Mouse (Mus musculus): ENCODE results near the gene Kcnj15.
A peak's percentile ranks its signal among the peaks of the same experiment; 100 is the strongest.

Kcnj15 gene

DNA sequence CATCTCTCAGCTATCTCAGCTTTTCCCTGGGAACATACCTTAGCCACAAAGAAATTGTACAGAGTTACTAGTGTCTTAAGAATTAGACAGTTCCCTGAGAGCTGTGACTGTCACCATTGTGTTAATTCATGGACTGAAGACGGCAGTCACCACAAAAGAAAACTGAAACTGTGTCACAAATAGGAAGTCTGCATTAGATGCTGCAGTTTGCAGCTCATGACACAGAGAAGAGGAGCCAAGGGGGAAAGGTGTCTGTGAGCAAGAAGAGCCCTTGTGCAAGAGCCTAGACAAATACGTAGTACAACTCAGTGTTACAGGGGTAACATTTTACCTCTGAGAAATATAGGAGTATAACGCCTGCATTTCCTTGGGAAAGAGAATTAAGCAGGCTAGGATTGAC lies 40.3 kb downstream of the Kcnj15 start:
- DNase-seq, result no peak

DNA sequence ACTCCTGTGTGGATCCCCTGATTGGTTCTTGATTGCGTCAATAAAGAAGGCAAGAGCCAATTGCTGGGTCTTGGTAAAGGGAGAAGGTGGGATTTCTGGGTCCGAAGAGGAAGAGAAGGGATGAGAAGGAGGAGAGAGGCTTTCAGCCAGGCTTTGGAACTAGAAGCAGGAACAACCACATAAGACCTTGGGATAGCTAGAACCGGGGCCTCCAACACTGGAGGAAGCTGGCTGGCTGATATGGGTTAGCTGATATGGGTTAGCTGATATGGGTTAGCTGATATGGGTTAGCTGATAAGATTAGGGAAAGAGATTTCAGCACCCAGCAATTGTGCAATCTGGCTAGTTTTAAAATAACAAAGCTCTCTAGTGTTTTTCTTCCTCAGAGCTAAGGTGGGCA lies 44.3 kb downstream of the Kcnj15 start:
- DNase-seq, result no peak

DNA sequence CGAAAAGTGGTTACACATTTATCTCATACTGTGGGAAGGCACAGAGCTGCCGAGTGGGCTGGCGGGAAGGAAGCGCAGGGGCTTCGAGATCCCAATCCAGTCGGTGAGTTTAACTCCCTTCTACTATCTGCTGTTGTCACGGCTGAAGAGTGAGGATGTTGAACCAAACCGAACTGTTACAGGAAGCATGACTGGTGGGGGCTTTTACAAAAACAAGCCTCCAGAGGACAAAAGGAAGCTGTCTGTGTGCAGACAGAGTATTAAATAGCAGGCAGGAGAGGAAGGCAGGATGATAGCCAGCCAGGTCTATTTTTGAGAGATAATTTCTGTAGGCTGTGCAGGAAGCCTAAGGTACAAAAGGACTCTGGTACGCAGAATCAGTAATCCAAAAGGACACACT lies 46.3 kb downstream of the Kcnj15 start:
- DNase-seq, result no peak

DNA sequence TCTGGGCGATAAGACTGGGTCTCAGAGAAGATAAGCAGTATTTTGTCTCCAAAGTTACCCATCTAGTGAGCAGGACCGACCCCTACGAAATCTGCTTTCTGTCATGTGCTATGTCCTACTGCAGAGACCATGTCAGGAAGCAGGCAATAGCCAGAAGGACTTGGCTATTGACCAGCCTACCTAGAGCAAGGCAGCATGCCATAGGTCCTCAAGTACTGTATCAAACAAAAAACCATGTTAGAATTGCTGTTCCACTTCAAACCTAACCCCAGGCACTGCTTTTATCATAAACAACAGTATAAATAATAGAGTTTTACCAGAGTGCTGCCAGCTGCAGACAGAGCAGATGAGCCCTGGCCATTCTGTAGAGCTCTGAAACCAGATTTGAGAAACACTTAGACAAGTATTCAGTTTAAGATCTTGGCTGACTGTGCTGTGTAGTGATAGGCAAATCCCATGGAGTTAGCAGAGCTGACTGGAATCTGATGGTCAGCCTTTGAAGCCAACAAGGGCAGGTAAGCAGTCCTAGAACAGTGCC lies 50.5 kb downstream of the Kcnj15 start:
- no peak for DNase-seq

DNA sequence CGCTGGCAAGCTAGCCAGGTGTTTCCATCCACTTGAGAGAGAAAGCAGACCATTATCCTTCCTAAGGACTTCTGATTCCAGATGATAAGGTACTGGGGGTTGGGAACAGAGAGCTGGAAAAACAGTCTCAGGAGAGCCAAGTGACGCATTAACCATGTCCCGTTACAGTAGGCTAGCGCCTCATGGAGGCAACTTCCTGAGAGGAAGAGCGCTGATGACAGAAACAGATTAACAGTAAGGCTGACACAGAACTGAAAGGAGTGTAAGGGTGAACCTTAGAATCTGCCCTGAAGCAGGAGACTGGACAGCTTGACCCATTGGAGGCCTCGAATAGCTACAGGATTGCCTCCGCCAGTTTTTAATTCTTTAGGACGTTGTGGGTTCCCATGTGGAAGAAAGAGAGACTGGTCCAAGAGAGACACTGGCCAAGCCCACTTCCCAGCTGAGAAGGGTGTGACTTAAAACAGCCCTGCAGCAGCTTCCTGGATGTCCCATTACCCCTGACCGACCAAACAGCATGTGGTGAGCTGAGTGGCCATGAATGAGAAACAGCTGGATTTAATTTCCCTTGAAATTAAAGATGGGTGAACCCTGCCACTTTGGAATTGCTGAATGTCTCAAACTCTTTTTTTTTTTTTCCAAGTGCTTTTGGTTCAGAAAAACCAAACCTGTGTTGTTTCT lies 64.7 kb downstream of the Kcnj15 start:
- DNase-seq, result no peak

DNA sequence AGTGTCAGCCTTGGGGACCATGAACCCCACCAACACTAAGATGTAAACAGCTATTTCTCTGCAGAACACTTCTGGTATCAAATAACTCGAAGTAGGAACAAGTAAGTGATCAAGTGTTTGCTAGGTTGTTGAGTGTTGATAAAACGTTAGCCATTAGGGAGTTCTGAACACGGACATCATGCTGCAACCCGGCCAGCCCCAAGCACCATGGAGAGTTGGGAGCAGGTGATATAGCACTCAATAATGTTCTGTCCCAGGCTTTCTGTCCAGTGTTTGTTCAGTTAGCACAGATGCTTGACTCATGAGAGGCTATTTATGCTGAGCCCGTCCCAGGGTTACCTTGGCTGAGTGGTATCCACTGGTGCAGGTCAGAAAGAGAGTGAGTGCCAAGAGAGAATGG lies 74.8 kb downstream of the Kcnj15 start:
- DNase-seq, result no peak

DNA sequence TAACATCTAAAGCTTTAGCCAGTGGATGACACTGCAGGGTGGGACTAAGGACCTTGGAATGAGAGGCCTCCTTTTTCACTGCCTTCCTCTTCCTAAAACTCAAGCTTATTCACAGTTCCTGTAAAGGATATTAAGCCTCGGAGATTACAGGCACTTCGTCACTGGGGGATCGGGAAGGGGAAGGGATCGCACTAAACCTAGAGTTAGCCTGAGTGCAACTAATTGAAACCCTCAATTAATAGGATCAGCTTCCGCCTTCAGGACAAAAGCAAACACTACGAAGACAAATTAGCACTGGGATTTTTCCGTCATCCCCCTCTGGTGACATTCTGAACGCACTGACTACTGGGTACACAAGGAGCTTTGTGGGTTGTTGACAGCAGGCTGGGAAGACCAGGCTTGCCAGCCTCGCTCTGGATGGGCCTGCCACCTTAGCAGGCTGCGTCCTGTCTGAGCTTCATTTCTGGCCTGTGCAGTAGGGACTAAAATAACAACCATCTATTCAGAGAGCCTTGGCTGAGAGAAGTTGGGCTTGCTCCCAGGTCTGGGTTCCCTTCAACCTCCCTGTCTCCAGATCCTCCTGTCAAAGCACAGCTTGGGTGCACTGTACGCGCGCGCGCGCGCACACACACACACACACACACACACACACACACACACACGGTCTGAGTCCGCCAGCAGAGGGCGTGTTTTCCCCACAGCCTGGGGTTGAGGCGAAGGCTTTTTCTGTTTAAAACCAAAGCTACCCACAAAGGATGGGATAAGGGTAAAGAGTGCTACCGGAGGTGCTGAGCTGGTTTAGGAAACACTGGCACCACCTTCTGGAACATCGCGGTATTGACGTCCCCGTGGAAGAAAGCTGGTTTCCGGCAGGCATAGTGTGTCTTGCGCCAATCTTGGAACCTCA lies 83.8 kb downstream of the Kcnj15 start:
- peak; percentile 89 to 92 for DNase-seq

DNA sequence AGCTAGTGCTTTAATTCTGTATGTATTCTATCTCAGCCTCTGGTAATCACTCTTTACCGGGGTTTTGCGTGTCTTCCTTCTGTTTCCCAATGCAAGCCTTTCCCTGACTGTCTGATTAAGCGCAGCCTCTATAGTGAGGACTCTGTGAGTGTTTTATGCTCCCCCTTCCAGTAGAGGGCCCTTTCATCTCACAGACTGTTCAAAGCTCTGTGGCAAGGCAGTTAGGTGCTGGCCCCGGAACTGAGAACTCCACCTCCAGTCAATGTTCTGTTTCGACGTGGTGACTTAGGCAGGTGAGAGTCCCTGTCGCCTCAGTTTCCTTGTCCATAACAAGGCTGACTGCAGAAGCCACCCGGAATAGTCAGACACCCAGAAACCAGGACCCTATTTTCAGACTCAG lies 84.7 kb downstream of the Kcnj15 start:
- no peak for DNase-seq

DNA sequence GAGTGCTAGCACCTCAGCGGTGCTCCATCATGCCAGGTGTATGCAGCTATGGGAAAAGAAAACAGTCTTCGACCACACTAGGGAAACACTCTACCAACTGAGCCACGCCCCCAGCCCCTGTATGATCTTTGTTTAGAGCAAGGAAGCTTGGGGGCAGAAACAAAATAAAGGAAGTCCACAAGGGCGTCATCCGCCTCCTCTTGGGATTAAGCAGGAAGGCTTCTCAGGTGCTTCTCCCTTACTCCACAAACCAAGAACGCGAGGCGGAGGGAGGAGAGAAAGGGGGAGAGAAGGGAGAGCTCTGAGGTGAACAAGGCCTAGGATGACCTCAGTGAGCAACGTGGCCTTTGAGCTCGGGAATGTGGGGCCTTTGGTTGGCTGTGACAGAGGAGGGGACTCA lies 87.6 kb downstream of the Kcnj15 start:
- DNase-seq, result no peak

DNA sequence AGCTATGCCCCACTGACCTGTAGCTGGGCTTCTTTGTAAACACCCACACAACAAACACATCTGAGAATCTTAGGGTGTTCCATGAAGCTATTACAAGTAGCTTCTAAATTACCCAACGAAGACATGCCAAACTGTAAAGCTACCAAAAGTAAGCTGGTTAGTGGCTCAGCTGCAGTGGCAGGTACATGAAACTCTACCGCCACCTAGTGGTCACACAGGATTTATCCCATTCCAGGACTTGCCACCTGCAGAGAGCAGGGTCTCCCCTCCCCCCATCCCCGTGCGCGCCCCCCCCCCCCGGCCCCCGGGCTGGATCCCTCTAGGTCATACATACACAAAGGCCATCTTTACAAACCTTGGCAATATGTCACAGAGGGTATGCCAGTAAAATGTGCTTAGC lies 88.5 kb downstream of the Kcnj15 start:
- peak; percentile 62 to 84 for DNase-seq

DNA sequence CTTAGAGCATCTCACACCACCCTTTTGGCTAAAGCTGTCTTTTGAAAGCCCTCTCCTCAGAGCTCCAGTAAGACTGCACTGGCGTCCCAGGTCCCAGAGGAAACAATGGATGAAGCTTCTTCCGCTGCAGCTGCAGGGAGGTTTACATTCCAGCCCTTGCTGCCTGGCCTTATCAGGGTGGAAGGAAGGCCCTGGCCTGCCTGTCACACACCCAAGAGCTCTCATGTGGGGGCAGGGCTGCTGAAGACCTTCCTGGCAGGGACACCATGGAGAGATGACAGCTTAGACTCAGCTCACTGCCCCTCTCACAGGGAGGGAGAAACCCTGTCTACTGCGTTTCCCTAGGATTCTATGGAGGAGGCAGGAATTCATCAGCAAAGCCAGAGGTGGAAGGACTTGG lies 89.8 kb downstream of the Kcnj15 start:
- DNase-seq, result no peak

DNA sequence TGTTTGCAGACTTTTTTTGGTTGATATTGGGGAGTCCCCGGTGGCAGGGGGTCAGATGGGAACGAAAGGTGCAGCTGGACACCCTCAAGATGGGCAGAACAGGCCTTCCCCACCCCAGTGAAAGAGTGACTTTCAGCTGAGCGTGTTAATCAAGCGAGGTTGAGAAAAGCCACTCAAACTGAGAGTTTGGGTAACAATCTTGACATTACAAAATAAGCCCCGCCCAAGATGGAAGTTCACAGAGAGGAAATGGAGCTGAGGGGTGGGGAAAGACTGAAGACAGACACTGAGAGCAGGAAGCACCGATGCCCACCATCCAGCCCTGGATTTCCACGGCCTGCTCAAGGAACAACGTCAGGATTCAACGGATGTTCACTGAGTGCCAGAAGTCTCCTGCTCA lies 91.2 kb downstream of the Kcnj15 start:
- no peak for DNase-seq

DNA sequence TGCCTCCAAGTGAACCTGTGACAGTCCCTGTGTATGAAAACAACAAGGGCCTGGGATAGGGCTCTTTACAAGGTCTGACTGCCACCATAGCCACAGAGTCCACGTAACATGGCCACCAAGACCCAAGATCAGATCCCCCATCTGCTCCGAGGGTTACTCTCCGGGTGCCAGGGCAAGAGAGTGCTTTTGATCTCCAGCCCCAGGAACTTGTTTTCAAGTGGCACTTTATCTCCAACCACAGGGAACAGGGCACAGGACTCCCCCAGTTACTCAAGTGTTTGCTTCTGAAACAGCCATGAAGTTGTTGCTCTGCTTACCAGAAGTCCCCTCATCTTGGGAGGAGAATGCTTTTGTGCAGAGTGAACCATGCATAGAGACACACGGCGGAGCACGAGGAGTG lies 92.0 kb downstream of the Kcnj15 start:
- DNase-seq, result no peak

DNA sequence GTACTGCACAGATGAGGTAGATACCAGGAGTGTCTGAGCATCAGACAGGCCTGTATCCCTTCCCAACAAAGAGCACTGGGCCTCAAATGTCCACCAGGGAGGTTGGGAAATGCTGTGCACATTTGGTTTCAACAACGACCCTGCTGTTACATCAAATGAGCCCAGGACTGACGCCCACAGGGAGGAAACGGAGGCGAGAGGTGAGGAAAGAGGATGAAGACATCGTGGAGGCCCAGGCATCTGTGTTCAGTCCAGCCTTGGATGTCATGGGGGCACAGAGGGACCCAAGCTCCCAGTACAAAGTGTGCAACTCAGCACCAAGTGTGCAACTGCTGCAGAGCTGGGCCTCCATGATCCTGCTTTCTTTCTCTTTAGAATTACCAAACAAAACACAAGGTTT lies 92.4 kb downstream of the Kcnj15 start:
- no peak for DNase-seq

Measured in cerebellum, postnatal 25 days (tissue).